Mouse (Mus musculus): ENCODE data around the gene Sfxn2.

DNA sequence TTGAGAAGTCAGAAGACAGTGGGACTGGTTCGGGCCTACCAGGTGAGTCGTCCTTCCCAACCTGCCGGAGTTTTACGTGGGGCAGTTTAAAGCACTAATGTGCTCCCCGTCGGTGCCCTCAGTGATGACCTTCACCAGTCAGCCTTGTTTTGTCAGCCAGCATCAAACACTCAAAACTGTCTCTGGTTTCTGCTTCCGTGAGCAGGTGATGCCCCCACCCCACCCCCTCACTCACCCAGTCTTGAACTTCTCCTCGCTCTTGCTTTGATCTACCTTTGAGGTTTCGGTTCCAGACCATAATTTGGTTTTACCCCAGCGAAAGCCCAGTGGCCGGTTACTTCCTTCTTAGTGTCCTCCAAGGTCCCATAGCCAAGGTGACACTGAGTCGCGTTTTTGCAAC, 33.6 kb downstream of the Sfxn2 start:
- TF ChIP-seq CTCF (IDR thresholded peaks at IDR 0.05; ENCODE audit: borderline replicate concordance, control insufficient read depth, extremely low read depth, insufficient read depth, low read length, poor library complexity) (no peak), POLR2A (IDR thresholded peaks at IDR 0.05; ENCODE audit: control insufficient read depth, extremely low read depth, insufficient read depth, low read length, poor library complexity) (no peak)

Data from thymus, adult 2 months (tissue).